Mouse (Mus musculus) G1E (cell line): ENCODE measurements around the gene Cebpb. TPM values are rescaled to one million over a fixed set of nuclear protein-coding genes. Genes with fewer than 3 reads are reported as not detected.

Experiments
- ATAC-seq: 2 replicates; pipeline ENCODE4 v1.8.0; 2016; ENCODE audit warnings: mild to moderate bottlenecking; ENCODE audit not compliant: insufficient number of reproducible peaks, poor library complexity, low FRiP score, severe bottlenecking; ENCODE audit errors: extremely low read depth
- DNase-seq: peaks from one replicate; pipeline ENCODE4 v3.0.0; 2012; ENCODE audit warnings: low spot score
- H3K27me3 ChIP-seq: 2 replicates; pipeline ENCODE4 v1.6.1; 2012; ENCODE audit warnings: mild to moderate bottlenecking, low read length, inconsistent platforms; ENCODE audit not compliant: insufficient read depth
- H3K36me3 ChIP-seq: replicated peaks from 2 replicates; pipeline ENCODE3; 2012; ENCODE audit warnings: mild to moderate bottlenecking, inconsistent platforms
- H3K4me1 ChIP-seq: 2 replicates; pipeline ENCODE4 v1.6.1; 2012; ENCODE audit warnings: low read depth, low read length, inconsistent platforms, mixed read lengths; ENCODE audit not compliant: insufficient read depth
- H3K4me3 ChIP-seq: 2 replicates; pipeline ENCODE4 v1.5.1; 2012; ENCODE audit warnings: low read depth, mild to moderate bottlenecking, inconsistent platforms, low read length, moderate library complexity, mixed read lengths
- H3K9me3 ChIP-seq: replicated peaks from 2 replicates; pipeline ENCODE4 v1.6.1; 2012; ENCODE audit warnings: inconsistent platforms
- CTCF ChIP-seq: IDR thresholded peaks from 2 replicates; pipeline ENCODE4 v1.5.1; 2012; ENCODE audit warnings: low read depth, low read length, inconsistent platforms, mixed read lengths
- GATA1 ChIP-seq: IDR thresholded peaks from 2 replicates; pipeline ENCODE4 v1.6.1; 2012; ENCODE audit warnings: borderline replicate concordance, low read length, inconsistent platforms, mixed read lengths
- GATA2 ChIP-seq: IDR thresholded peaks from 2 replicates; pipeline ENCODE4 v1.6.1; 2012; ENCODE audit warnings: low read depth, low read length, inconsistent platforms, borderline replicate concordance
- POLR2AphosphoS5 ChIP-seq: IDR thresholded peaks from 2 replicates; pipeline ENCODE4 v1.6.1; 2012; ENCODE audit warnings: low read depth, low read length, inconsistent platforms; ENCODE audit not compliant: insufficient replicate concordance
- TAL1 ChIP-seq: conservative IDR thresholded peaks from 2 replicates; pipeline ENCODE4 v1.6.1; 2012; ENCODE audit warnings: low read depth, low read length, inconsistent platforms, mixed read lengths
- polyA plus RNA-seq: library from polyadenylated mRNA; stranded (reverse); fragments of >175 nt; gene quantifications from 2 replicates; pipeline ENCODE4 v1.2.3, GENCODE M21; 2012
- total RNA-seq, 2 experiments: library from RNA; stranded (forward) in 1 of 2; stranded (reverse) in 1 of 2; fragments of 200-1000 nt in 1 of 2; fragments of >200 nt in 1 of 2; fragmentation: Nextera tagmentation in 1 of 2; gene quantifications; 2 replicates each; pipeline ENCODE4 v1.2.3; 2014 to 2017

Gene Cebpb
- total and polyA plus RNA-seq, 3 experiments = 12.5 to 61.6 (median 12.9) TPM

GRCm38 (mm10) chr2:167658712-167659111 lies 30.0 kb upstream of the Cebpb start:
- Histone ChIP-seq H3K9me3 (no peaks in the 10 kb centered on the region), H3K36me3 (peaks cover 63% of the 10 kb centered on the region), H3K4me3 (no peak overlapping the region), H3K27me3 (peaks cover 5% of the 10 kb centered on the region), H3K4me1 (peaks cover 44% of the 10 kb centered on the region)
- DNase-seq (no peak), ATAC-seq (no peak)
- no peak for TF ChIP-seq GATA2
- TF ChIP-seq GATA1 = no peak
- no peak for TF ChIP-seq POLR2AphosphoS5
- TF ChIP-seq CTCF = no peak
- TF ChIP-seq TAL1 = no peak

- Histone ChIP-seq H3K36me3 (peaks cover 57% of the 10 kb centered on the region), H3K4me1 (peaks cover 44% of the 10 kb centered on the region), H3K27me3 (peaks cover 5% of the 10 kb centered on the region), H3K4me3 (no peak overlapping the region), H3K9me3 (no peaks in the 10 kb centered on the region)
- no peak for DNase-seq
- no peak for TF ChIP-seq TAL1
- TF ChIP-seq POLR2AphosphoS5 = no peak
- TF ChIP-seq GATA1 = no peak
- TF ChIP-seq GATA2 = no peak
- TF ChIP-seq CTCF = no peak
- ATAC-seq = no peak
Observed at GRCm38 (mm10) chr2:167659177-167659846, 29.4 kb upstream of the Cebpb start.

GRCm38 (mm10) chr2:167659847-167660610 lies 28.7 kb upstream of the Cebpb start:
- ATAC-seq (no peak), DNase-seq (no peak)
- peak overlapping the region; percentile 90; the same call in 1 of the 2 replicates for H3K4me3 ChIP-seq
- TF ChIP-seq POLR2AphosphoS5 (no peak), GATA2 (no peak), TAL1 (no peak)
- H3K27me3 ChIP-seq = peaks cover 10% of the 10 kb centered on the region
- peaks cover 50% of the 10 kb centered on the region for H3K36me3 ChIP-seq
- H3K9me3 ChIP-seq = no peaks in the 10 kb centered on the region
- peaks cover 44% of the 10 kb centered on the region for H3K4me1 ChIP-seq

- Histone ChIP-seq H3K4me3 (peak overlapping the region; percentile 90), H3K4me1 (peaks cover 44% of the 10 kb centered on the region), H3K9me3 (no peaks in the 10 kb centered on the region), H3K36me3 (peaks cover 45% of the 10 kb centered on the region), H3K27me3 (peaks cover 10% of the 10 kb centered on the region)
- TF ChIP-seq TAL1 (no peak), GATA2 (no peak), CTCF (no peak)
- ATAC-seq (no peak), DNase-seq (no peak)
Observed at GRCm38 (mm10) chr2:167660611-167660971, 28.1 kb upstream of the Cebpb start.

- Histone ChIP-seq H3K9me3 (no peaks in the 10 kb centered on the region), H3K4me3 (peak within 1 kb of the TSS; percentile 90), H3K27me3 (peaks cover 16% of the 10 kb centered on the region), H3K36me3 (peaks cover 38% of the 10 kb centered on the region), H3K4me1 (peaks cover 44% of the 10 kb centered on the region)
- TF ChIP-seq GATA2 (no peak), GATA1 (no peak), CTCF (no peak), POLR2AphosphoS5 (no peak), TAL1 (no peak)
- peak; percentile 83 for ATAC-seq
- DNase-seq = peak; percentile 100
Observed at GRCm38 (mm10) chr2:167661270-167662203, 27.2 kb upstream of the Cebpb start, which contains the start of gene Gm20431. TSS of gene Gm20431 (minus strand) at chr2:167661496.

- Histone ChIP-seq H3K27me3 (peaks cover 20% of the 10 kb centered on the region), H3K4me1 (peaks cover 38% of the 10 kb centered on the region), H3K4me3 (no peak overlapping the region; the same call in 1 of the 2 replicates), H3K36me3 (peaks cover 26% of the 10 kb centered on the region), H3K9me3 (no peaks in the 10 kb centered on the region)
- no peak for TF ChIP-seq TAL1
- no peak for TF ChIP-seq GATA1
- no peak for TF ChIP-seq GATA2
- no peak for TF ChIP-seq POLR2AphosphoS5
- DNase-seq (no peak), ATAC-seq (no peak)
Observed at GRCm38 (mm10) chr2:167662713-167663112, 26.0 kb upstream of the Cebpb start.
